Mouse (Mus musculus) MEL (cell line): ENCODE results near the gene Nr2f2. TPM values are rescaled to one million over a fixed set of nuclear protein-coding genes. Genes with fewer than 3 reads are reported as not detected.

Source experiments
- DNase-seq: peaks from one replicate; pipeline ENCODE4 v3.0.0; 2011; ENCODE audit warnings: low read depth, low spot score
- H3K27ac ChIP-seq: 2 replicates; pipeline ENCODE4 v1.5.1; 2012; ENCODE audit warnings: low read depth, mild to moderate bottlenecking, control low read depth, low read length, moderate library complexity; ENCODE audit not compliant: control insufficient read depth
- H3K27me3 ChIP-seq, 2 experiments: fragments of 150-350 bp in 1 of 2; sonication (generic) in 1 of 2; 2 replicates each; pipeline ENCODE4 v1.6.1; 2012; ENCODE audit warnings: low read length in 2 of 2, mild to moderate bottlenecking in 2 of 2, improper control_type of control experiment in 1 of 2, moderate library complexity in 1 of 2; ENCODE audit not compliant: insufficient read depth in 2 of 2, control insufficient read depth in 1 of 2
- H3K36me3 ChIP-seq, 2 experiments: 2 replicates each; pipeline ENCODE4 v1.6.1; 2012 to 2014; ENCODE audit warnings: low read length in 2 of 2, improper control_type of control experiment in 1 of 2, inconsistent platforms in 1 of 2, mild to moderate bottlenecking in 1 of 2; ENCODE audit not compliant: insufficient read depth in 2 of 2, control insufficient read depth in 1 of 2
- H3K4me1 ChIP-seq, 2 experiments: fragments of 150-350 bp in 1 of 2; sonication (generic) in 1 of 2; 2 replicates each; pipeline ENCODE4 v1.6.1; 2012; ENCODE audit warnings: low read length in 2 of 2, improper control_type of control experiment in 1 of 2, mild to moderate bottlenecking in 1 of 2; ENCODE audit not compliant: insufficient read depth in 2 of 2, control insufficient read depth in 1 of 2
- H3K4me3 ChIP-seq, 2 experiments: fragments of 150-350 bp in 1 of 2; sonication (generic) in 1 of 2; 2 replicates each; pipeline ENCODE4 v1.5.1; 2012; ENCODE audit warnings: low read depth in 2 of 2, low read length in 2 of 2, mild to moderate bottlenecking in 2 of 2, moderate library complexity in 2 of 2, control low read depth in 1 of 2, improper control_type of control experiment in 1 of 2; ENCODE audit not compliant: control insufficient read depth in 1 of 2, insufficient read depth in 1 of 2
- H3K79me2 ChIP-seq: 2 replicates; pipeline ENCODE4 v1.6.1; 2012; ENCODE audit warnings: mild to moderate bottlenecking, low read length, moderate library complexity; ENCODE audit not compliant: control insufficient read depth, poor library complexity, insufficient read depth
- H3K9ac ChIP-seq: 2 replicates; pipeline ENCODE4 v1.6.1; 2012; ENCODE audit warnings: low read depth, mild to moderate bottlenecking, control low read depth, low read length, moderate library complexity; ENCODE audit not compliant: control insufficient read depth, poor library complexity, severe bottlenecking
- H3K9me3 ChIP-seq: fragments of 150-350 bp; sonication (generic); replicated peaks from 2 replicates; pipeline ENCODE4 v1.6.1; 2012; ENCODE audit warnings: mild to moderate bottlenecking, low read length, improper control_type of control experiment, moderate library complexity; ENCODE audit not compliant: insufficient read depth
- BHLHE40 ChIP-seq: IDR thresholded peaks from 2 replicates; pipeline ENCODE4 v1.6.1; 2012; ENCODE audit warnings: low read depth, mild to moderate bottlenecking, inconsistent platforms, low read length, improper control_type of control experiment, borderline replicate concordance
- CTCF ChIP-seq, 3 experiments: IDR thresholded peaks in 2 of 3; conservative IDR thresholded peaks in 1 of 3; 2 replicates each; pipeline ENCODE4 v1.5.1; 2011 to 2012; ENCODE audit warnings: low read length in 3 of 3, low read depth in 2 of 3, mild to moderate bottlenecking in 2 of 3, improper control_type of control experiment in 1 of 3, inconsistent platforms in 1 of 3, mixed read lengths in 1 of 3, moderate library complexity in 1 of 3; ENCODE audit not compliant: control insufficient read depth in 1 of 3, insufficient read depth in 1 of 3, poor library complexity in 1 of 3, severe bottlenecking in 1 of 3
- ELF1 ChIP-seq: IDR thresholded peaks from 2 replicates; pipeline ENCODE4 v1.6.1; 2014; ENCODE audit warnings: low read depth, mild to moderate bottlenecking, inconsistent platforms, low read length, improper control_type of control experiment, moderate library complexity
- EP300 ChIP-seq, 2 experiments: IDR thresholded peaks; 2 replicates each; pipeline ENCODE4 v1.6.1; 2011; ENCODE audit warnings: improper control_type of control experiment in 2 of 2, low read length in 2 of 2, low read depth in 1 of 2, mild to moderate bottlenecking in 1 of 2
- ETS1 ChIP-seq: IDR thresholded peaks from 2 replicates; pipeline ENCODE4 v1.6.1; 2012; ENCODE audit warnings: low read depth, mild to moderate bottlenecking, inconsistent platforms, low read length, improper control_type of control experiment, moderate library complexity
- JUND ChIP-seq: IDR thresholded peaks from 2 replicates; pipeline ENCODE4 v1.6.1; 2011; ENCODE audit warnings: low read depth, mild to moderate bottlenecking, improper control_type of control experiment, low read length
- KAT2A ChIP-seq: conservative IDR thresholded peaks from 2 replicates; pipeline ENCODE4 v1.6.1; 2012; ENCODE audit warnings: low read depth, low read length, improper control_type of control experiment, inconsistent platforms
- MAX ChIP-seq: IDR thresholded peaks from 2 replicates; pipeline ENCODE4 v1.6.1; 2011; ENCODE audit warnings: low read length, improper control_type of control experiment
- MEF2A ChIP-seq: IDR thresholded peaks from 2 replicates; pipeline ENCODE4 v1.6.1; 2014; ENCODE audit warnings: low read depth, mild to moderate bottlenecking, inconsistent platforms, low read length, improper control_type of control experiment; ENCODE audit not compliant: poor library complexity, insufficient replicate concordance, severe bottlenecking; ENCODE audit errors: extremely low read depth
- MXI1 ChIP-seq: IDR thresholded peaks from 2 replicates; pipeline ENCODE4 v1.6.1; 2011; ENCODE audit warnings: mild to moderate bottlenecking, low read depth, low read length, improper control_type of control experiment
- NELFE ChIP-seq: IDR thresholded peaks from 2 replicates; pipeline ENCODE4 v1.6.1; 2011; ENCODE audit warnings: low read depth, low read length, improper control_type of control experiment
- NRF1 ChIP-seq: IDR thresholded peaks from 2 replicates; pipeline ENCODE4 v1.6.1; 2014; ENCODE audit warnings: low read depth, mild to moderate bottlenecking, inconsistent platforms, low read length, improper control_type of control experiment, moderate library complexity; ENCODE audit not compliant: poor library complexity, insufficient read depth, severe bottlenecking
- RCOR1 ChIP-seq: IDR thresholded peaks from 2 replicates; pipeline ENCODE4 v1.6.1; 2012; ENCODE audit warnings: low read depth, mild to moderate bottlenecking, inconsistent platforms, low read length, improper control_type of control experiment
- SIN3A ChIP-seq: IDR thresholded peaks from 2 replicates; pipeline ENCODE4 v1.6.1; 2012; ENCODE audit warnings: low read length, improper control_type of control experiment, inconsistent platforms
- SMC3 ChIP-seq: IDR thresholded peaks from 2 replicates; pipeline ENCODE4 v1.6.1; 2011; ENCODE audit warnings: low read depth, low read length, improper control_type of control experiment
- TCF12 ChIP-seq: IDR thresholded peaks from 2 replicates; pipeline ENCODE4 v1.6.1; 2014; ENCODE audit warnings: low read depth, mild to moderate bottlenecking, inconsistent platforms, low read length, improper control_type of control experiment, moderate library complexity
- USF1 ChIP-seq: IDR thresholded peaks from 2 replicates; pipeline ENCODE4 v1.6.1; 2014; ENCODE audit warnings: low read depth, mild to moderate bottlenecking, inconsistent platforms, low read length, improper control_type of control experiment, moderate library complexity
- USF2 ChIP-seq, 2 experiments: IDR thresholded peaks; 2 replicates each; pipeline ENCODE4 v1.6.1; 2011 to 2012; ENCODE audit warnings: improper control_type of control experiment in 2 of 2, low read length in 2 of 2, borderline replicate concordance in 1 of 2, inconsistent platforms in 1 of 2, low read depth in 1 of 2, mild to moderate bottlenecking in 1 of 2; ENCODE audit not compliant: insufficient read depth in 1 of 2
- ZC3H11A ChIP-seq: IDR thresholded peaks from 2 replicates; pipeline ENCODE4 v1.6.1; 2012; ENCODE audit warnings: low read depth, mild to moderate bottlenecking, inconsistent platforms, low read length, improper control_type of control experiment
- ZMIZ1 ChIP-seq: IDR thresholded peaks from 2 replicates; pipeline ENCODE4 v1.6.1; 2012; ENCODE audit warnings: low read depth, mild to moderate bottlenecking, inconsistent platforms, low read length, improper control_type of control experiment, moderate library complexity
- polyA plus RNA-seq, 2 experiments: library from polyadenylated mRNA; stranded (reverse) in 1 of 2; unstranded in 1 of 2; fragments of >175 nt in 1 of 2; fragments of >200 nt in 1 of 2; gene quantifications; 2 replicates each; pipeline versions ENCODE4 v1.2.1 to v1.2.4; 2012; ENCODE audit warnings: low replicate concordance in 2 of 2, low read depth in 1 of 2; ENCODE audit not compliant: insufficient read length in 2 of 2, insufficient read depth in 1 of 2, missing spikeins in 1 of 2
- total RNA-seq: library from RNA; depleted of rRNA; stranded (reverse); fragments of 300-350 nt; gene quantifications from 2 replicates; pipeline ENCODE4 v1.2.3, GENCODE M21; 2012

Nr2f2 gene
- total and polyA plus RNA-seq, 3 experiments = not detected

GRCm38 (mm10) chr7:70329521-70330206, 36.9 kb downstream of the Nr2f2 start:
- Histone ChIP-seq H3K9ac (no peak overlapping the region), H3K27me3 (no peaks in the 10 kb centered on the region), H3K9me3 (no peaks in the 10 kb centered on the region), H3K79me2 (no peaks in the 10 kb centered on the region), H3K4me3 (no peak overlapping the region), H3K27ac (no peak overlapping the region), H3K36me3 (no peaks in the 10 kb centered on the region), H3K4me1 (no peaks in the 10 kb centered on the region)
- no peak for TF ChIP-seq JUND
- no peak for TF ChIP-seq ETS1
- no peak for TF ChIP-seq RCOR1
- no peak for TF ChIP-seq CTCF (IDR thresholded peaks at IDR 0.05 in 2 of 3, conservative IDR thresholded peaks at IDR 0.05 in 1 of 3; ENCODE audit: control insufficient read depth in 1 of 3, insufficient read depth in 1 of 3, low read depth in 2 of 3, low read length in 3 of 3, poor library complexity in 1 of 3, severe bottlenecking in 1 of 3)
- no peak for TF ChIP-seq ZMIZ1
- no peak for TF ChIP-seq MAX
- TF ChIP-seq ELF1 = no peak
- TF ChIP-seq MEF2A = no peak
- no peak for DNase-seq

- H3K79me2 ChIP-seq = no peaks in the 10 kb centered on the region
- no peaks in the 10 kb centered on the region for H3K9me3 ChIP-seq
- no peak for DNase-seq
- no peaks in the 10 kb centered on the region for H3K4me1 ChIP-seq
- H3K27ac ChIP-seq = no peak overlapping the region
- no peak overlapping the region for H3K9ac ChIP-seq
- H3K4me3 ChIP-seq = no peak overlapping the region
- TF ChIP-seq MEF2A = no peak
- TF ChIP-seq KAT2A = no peak
- TF ChIP-seq SMC3 = no peak
- TF ChIP-seq ZC3H11A = no peak
- no peak for TF ChIP-seq NELFE
- no peak for TF ChIP-seq ELF1
- no peak for TF ChIP-seq SIN3A
- TF ChIP-seq MXI1 = no peak
- no peak for TF ChIP-seq NRF1
- no peak for TF ChIP-seq EP300 (IDR thresholded peaks at IDR 0.05; ENCODE audit: low read depth in 1 of 2, low read length in 2 of 2)
- TF ChIP-seq TCF12 = no peak
- no peak for TF ChIP-seq USF2 (IDR thresholded peaks at IDR 0.05; ENCODE audit: borderline replicate concordance in 1 of 2, insufficient read depth in 1 of 2, low read depth in 1 of 2, low read length in 2 of 2)
- TF ChIP-seq ZMIZ1 = no peak
- TF ChIP-seq BHLHE40 = no peak
- no peak for TF ChIP-seq USF1
- H3K27me3 ChIP-seq = no peaks in the 10 kb centered on the region
- no peaks in the 10 kb centered on the region for H3K36me3 ChIP-seq
These were observed 37.5 kb downstream of the Nr2f2 start for GRCm38 (mm10) chr7:70329037-70329516.
